Mouse (Mus musculus) ES-E14 (cell line): ENCODE measurements around the gene Morf4l1.

Experiments used
- CHD2 ChIP-seq: IDR thresholded peaks from 2 replicates; pipeline ENCODE4 v1.6.1; 2014; ENCODE audit warnings: mild to moderate bottlenecking, low read depth, low read length, inconsistent platforms
- ZNF384 ChIP-seq: IDR thresholded peaks from 2 replicates; pipeline ENCODE4 v1.6.1; 2012; ENCODE audit warnings: low read depth, low read length, inconsistent platforms

DNA sequence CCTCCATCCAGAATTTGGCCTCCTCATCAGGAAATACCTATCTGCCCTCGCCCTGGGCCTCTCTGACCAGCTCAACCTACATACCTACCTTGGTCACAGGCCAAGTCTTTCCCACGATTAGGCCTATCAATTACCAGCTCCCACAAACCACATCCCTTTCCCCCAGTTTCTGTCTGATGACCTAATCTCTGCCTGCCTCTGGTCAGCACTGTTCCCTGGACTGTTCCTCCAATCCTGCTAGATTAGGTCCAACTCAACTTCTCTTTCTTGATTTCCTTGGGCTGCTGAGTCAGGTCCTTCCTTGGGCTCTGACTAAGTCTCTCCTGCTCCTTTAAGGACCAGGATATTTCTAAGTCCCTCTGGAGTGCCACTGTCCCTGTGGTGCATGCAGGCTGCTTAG, 47.2 kb downstream of the Morf4l1 start:
- TF ChIP-seq CHD2 (no peak), ZNF384 (no peak)
